10 mouse cellular contexts compared by ENCODE assay signal in the genomic region with DNA sequence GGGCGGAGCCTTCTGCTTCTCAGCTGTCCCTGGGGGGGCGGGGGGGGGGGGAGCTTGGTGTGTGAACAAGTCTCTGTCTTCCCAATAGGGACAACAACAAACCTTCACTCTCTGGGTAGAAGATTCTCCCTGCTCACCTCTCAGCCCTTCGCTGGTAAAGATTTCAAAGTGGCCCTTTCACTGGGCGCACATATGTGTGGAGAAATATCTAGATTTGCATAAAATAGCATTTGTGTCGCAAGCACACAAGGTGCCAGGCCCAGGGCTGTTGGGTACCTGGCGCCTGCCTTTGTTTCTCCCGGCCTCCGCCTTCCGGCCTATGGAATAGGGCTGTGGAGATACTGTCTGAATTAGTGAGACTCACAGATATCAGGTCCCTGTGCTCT. TPM values are rescaled to one million over a fixed set of nuclear protein-coding genes. Genes with fewer than 3 reads are reported as not detected.
DNase-seq lines count a peak whose midpoint lies in the region; ATAC-seq and TF ChIP-seq lines count a peak whose summit lies in the region.
"Had no signal": no experiment of that assay in that cellular context is flagged by ENCODE, and none has a peak within 500 bp of the region (broad histone marks: within the 10 kb centered on the region; RNA-seq: fewer than 3 reads in every experiment).

No protein-coding gene starts in this region.

- intact Hi-C loops in left cerebral cortex, adult 2 months (cut with DNase I) = no loop called here

- no peak for ATAC-seq in forebrain, embryonic 15.5 days (replicated peaks)
- ATAC-seq in kidney, embryonic 15.5 days (replicated peaks; ENCODE audit: low FRiP score) = peak; percentile 34; the same call in 1 of the 2 replicates
- ATAC-seq in limb, embryonic 12.5 days (ENCODE audit: insufficient number of reproducible peaks, insufficient read depth, low FRiP score, low TSS enrichment, low read depth) = no peak

- peaks cover 36% of the 10 kb centered on the region for H3K36me3 ChIP-seq in forebrain, embryonic 10.5 days (replicated peaks)
- peaks cover 13% of the 10 kb centered on the region for H3K36me3 ChIP-seq in forebrain, embryonic 15.5 days
- peaks cover 29% of the 10 kb centered on the region for H3K36me3 ChIP-seq in kidney, embryonic 15.5 days
- peaks cover 26 to 50% of the 10 kb centered on the region in 2 experiments for H3K36me3 ChIP-seq in CH12.LX (replicated peaks in 1 of 2; ENCODE audit: control insufficient read depth in 1 of 2, insufficient read depth in 1 of 2, low read length in 1 of 2)
- peaks cover 32% of the 10 kb centered on the region for H3K36me3 ChIP-seq in limb, embryonic 12.5 days

- H3K9ac ChIP-seq in forebrain, embryonic 15.5 days (replicated peaks) = no peak overlapping the region
- H3K9ac ChIP-seq in kidney, embryonic 15.5 days = no peak overlapping the region
- peak overlapping the region; percentile 47 for H3K9ac ChIP-seq in CH12.LX (ENCODE audit: insufficient read depth, low read depth)
- no peak overlapping the region for H3K9ac ChIP-seq in limb, embryonic 12.5 days (replicated peaks)

- H3K9me3 ChIP-seq in forebrain, embryonic 10.5 days = peaks cover 4% of the 10 kb centered on the region
- H3K9me3 ChIP-seq in forebrain, embryonic 15.5 days = no peaks in the 10 kb centered on the region
- H3K9me3 ChIP-seq in kidney, embryonic 15.5 days (replicated peaks) = 0 out of 2 replicates have a peak, but pooled peaks cover 3% of the 10 kb centered on the region
- H3K9me3 ChIP-seq in CH12.LX (replicated peaks; ENCODE audit: low read length) = peaks cover 4% of the 10 kb centered on the region
- H3K9me3 ChIP-seq in limb, embryonic 12.5 days = peaks cover 4% of the 10 kb centered on the region

- H3K79me2 ChIP-seq in CH12.LX (replicated peaks; ENCODE audit: control insufficient read depth, extremely low read depth, insufficient read depth, poor library complexity, severe bottlenecking) = no peaks in the 10 kb centered on the region

- 78% methylated on average over 9 of the region's 9 CpGs for WGBS in forebrain, embryonic 10.5 days
- 78% methylated on average over 9 of the region's 9 CpGs for WGBS in forebrain, embryonic 15.5 days
- 72% methylated on average over 9 of the region's 9 CpGs for WGBS in kidney, embryonic 15.5 days
- WGBS in limb, embryonic 12.5 days = 72% methylated on average over 9 of the region's 9 CpGs

- TF ChIP-seq CTCF in CH12.LX (conservative IDR thresholded peaks at IDR 0.05 in 1 of 2, IDR thresholded peaks at IDR 0.05 in 1 of 2; ENCODE audit: low read depth in 2 of 2, low read length in 2 of 2) = no peak
- TF ChIP-seq CTCF in left cerebral cortex, adult 2 months (IDR thresholded peaks at IDR 0.05) = no peak

- TF ChIP-seq EP300 in CH12.LX (IDR thresholded peaks at IDR 0.05; ENCODE audit: low read length) = no peak

- H3K4me3 ChIP-seq in forebrain, embryonic 10.5 days = no peak overlapping the region
- no peak overlapping the region for H3K4me3 ChIP-seq in forebrain, embryonic 15.5 days
- H3K4me3 ChIP-seq in kidney, embryonic 15.5 days (replicated peaks) = no peak overlapping the region
- H3K4me3 ChIP-seq in CH12.LX (replicated peaks in 1 of 3; ENCODE audit: low read depth in 2 of 3, low read length in 2 of 3, poor library complexity in 1 of 3) = peak overlapping the region in 1 of 3 experiments; percentile 10
- no peak overlapping the region for H3K4me3 ChIP-seq in limb, embryonic 12.5 days (replicated peaks)
- H3K4me3 ChIP-seq in left cerebral cortex, adult 2 months = no peak overlapping the region

- no peak for DNase-seq in forebrain, embryonic 10.5 days (ENCODE audit: extremely low spot score, low spot score)
- no peak for DNase-seq in kidney, adult 11 months
- no peak for DNase-seq in CH12.LX (ENCODE audit: extremely low read depth)
- no peak for DNase-seq in left cerebral cortex, adult 2 months (ENCODE audit: extremely low spot score in 1 of 2, low spot score in 2 of 2)
- DNase-seq in left cerebral cortex, adult 9 months (ENCODE audit: low spot score in 2 of 2) = no peak
- DNase-seq: adrenal gland, postnatal 25 days; lung, adult 2 months had no signal

- dilution Hi-C loops in CH12.LX (cut with MboI; ENCODE audit: extremely low pct_ligation_motif_present, extremely low pct_unique_long_range_greater_than_20kb, low sequenced_read_pairs) = no loop called here

- H3K27me3 ChIP-seq in forebrain, embryonic 10.5 days (ENCODE audit: poor library complexity, severe bottlenecking) = no peaks in the 10 kb centered on the region
- H3K27me3 ChIP-seq in forebrain, embryonic 15.5 days = no peaks in the 10 kb centered on the region
- H3K27me3 ChIP-seq in kidney, embryonic 15.5 days = no peaks in the 10 kb centered on the region
- H3K27me3 ChIP-seq in CH12.LX (replicated peaks) = no peaks in the 10 kb centered on the region
- no peaks in the 10 kb centered on the region for H3K27me3 ChIP-seq in limb, embryonic 12.5 days

- H3K27ac ChIP-seq in forebrain, embryonic 10.5 days = peak overlapping the region; percentile 53
- no peak overlapping the region for H3K27ac ChIP-seq in forebrain, embryonic 15.5 days (replicated peaks)
- peak overlapping the region; percentile 91 for H3K27ac ChIP-seq in kidney, embryonic 15.5 days
- peak overlapping the region; percentile 97 for H3K27ac ChIP-seq in CH12.LX (ENCODE audit: insufficient read depth, low read depth)
- H3K27ac ChIP-seq in limb, embryonic 12.5 days = peak overlapping the region; percentile 54
- no peak overlapping the region for H3K27ac ChIP-seq in left cerebral cortex, adult 2 months

- H3K4me1 ChIP-seq in forebrain, embryonic 10.5 days = peaks cover 11% of the 10 kb centered on the region
- H3K4me1 ChIP-seq in forebrain, embryonic 15.5 days = no peaks in the 10 kb centered on the region
- H3K4me1 ChIP-seq in kidney, embryonic 15.5 days = peaks cover 17% of the 10 kb centered on the region
- peaks cover 39 to 78% of the 10 kb centered on the region in 2 experiments for H3K4me1 ChIP-seq in CH12.LX (ENCODE audit: control insufficient read depth in 1 of 2, insufficient read depth in 2 of 2)
- H3K4me1 ChIP-seq in limb, embryonic 12.5 days (replicated peaks) = peaks cover 9% of the 10 kb centered on the region; the same call in 1 of the 2 replicates

- no peak for TF ChIP-seq RAD21 in CH12.LX (IDR thresholded peaks at IDR 0.05; ENCODE audit: low read depth, low read length)

- no peak overlapping the region for H3K4me2 ChIP-seq in forebrain, embryonic 15.5 days (replicated peaks)
- no peak overlapping the region for H3K4me2 ChIP-seq in kidney, embryonic 15.5 days
- H3K4me2 ChIP-seq in CH12.LX (ENCODE audit: insufficient read depth, low read depth, poor library complexity, severe bottlenecking) = peak overlapping the region; percentile 58
- H3K4me2 ChIP-seq in limb, embryonic 12.5 days = no peak overlapping the region

- TF ChIP-seq POLR2A in CH12.LX (IDR thresholded peaks at IDR 0.05; ENCODE audit: low read depth, low read length) = 0 out of 2 replicates have a peak, but pooled peaks have one; percentile 15

- in situ Hi-C loops in CH12.LX (cut with MboI; ENCODE audit: low pct_ligation_motif_present, low pct_unique_long_range_greater_than_20kb, low sequenced_read_pairs) = loop anchor here (25.0 kb wide), 1 partner anchor 450 kb away; the partner anchor contains the start of genes Cd79b and Gh

RNA-seq across cellular contexts. Expression of gene Milr1, which starts 11.8 kb away (rescaled TPM):
- 0.81 and 1.00 TPM in 2 replicates for polyA plus RNA-seq in forebrain, embryonic 10.5 days (2016; fragmentation: Nextera tagmentation; extraction: Ambion mirVana)
- polyA plus RNA-seq in forebrain, embryonic 15.5 days (2015; fragmentation: Nextera tagmentation; extraction: Ambion mirVana) = 0.52 and 1.2 TPM in 2 replicates
- polyA plus RNA-seq in kidney, embryonic 15.5 days (2015; fragmentation: Nextera tagmentation; extraction: Ambion mirVana) = 1.0 and 1.7 TPM in 2 replicates
- 22.0 and 28.1 TPM in 2 replicates for total RNA-seq in CH12.LX (2012; rRNA removed)
- 41.2 and 50.1 TPM in 2 replicates for total RNA-seq in CH12.LX (2014; rRNA removed)
- 33.1 and 35.4 TPM in 2 replicates for polyA plus RNA-seq in CH12.LX (2012; ENCODE audit: insufficient read length, low read depth)
- polyA plus RNA-seq in limb, embryonic 12.5 days (2016; fragmentation: Nextera tagmentation; extraction: Ambion mirVana) = 0.66 and 1.0 TPM in 2 replicates
- under 1 TPM in 1 of 2 experiments, not detected in 1; 0.44 TPM for total RNA-seq in left cerebral cortex, adult 2 months (2021)

RNA-seq across cellular contexts. Expression of gene Pecam1, which starts 12.4 kb away (rescaled TPM):
- 16.0 and 16.9 TPM in 2 replicates for polyA plus RNA-seq in forebrain, embryonic 10.5 days (2016; fragmentation: Nextera tagmentation; extraction: Ambion mirVana)
- polyA plus RNA-seq in forebrain, embryonic 15.5 days (2015; fragmentation: Nextera tagmentation; extraction: Ambion mirVana) = 12.1 and 14.3 TPM in 2 replicates
- polyA plus RNA-seq in kidney, embryonic 15.5 days (2015; fragmentation: Nextera tagmentation; extraction: Ambion mirVana) = 59.3 and 66.5 TPM in 2 replicates
- 19.2 and 22.3 TPM in 2 replicates for total RNA-seq in CH12.LX (2012; rRNA removed)
- 18.4 and 20.4 TPM in 2 replicates for total RNA-seq in CH12.LX (2014; rRNA removed)
- polyA plus RNA-seq in CH12.LX (2012; ENCODE audit: insufficient read length, low read depth) = 18.9 and 19.2 TPM in 2 replicates
- 23.6 and 27.0 TPM in 2 replicates for polyA plus RNA-seq in limb, embryonic 12.5 days (2016; fragmentation: Nextera tagmentation; extraction: Ambion mirVana)
- 10 to 100 TPM; 17.3 to 22.0 TPM for total RNA-seq in left cerebral cortex, adult 2 months (2021)

RNA-seq across cellular contexts. Expression of gene Polg2, which starts 16.5 kb away (rescaled TPM):
- polyA plus RNA-seq in forebrain, embryonic 10.5 days (2016; fragmentation: Nextera tagmentation; extraction: Ambion mirVana) = 10.1 and 10.9 TPM in 2 replicates
- 9.9 and 11.0 TPM in 2 replicates for polyA plus RNA-seq in forebrain, embryonic 15.5 days (2015; fragmentation: Nextera tagmentation; extraction: Ambion mirVana)
- polyA plus RNA-seq in kidney, embryonic 15.5 days (2015; fragmentation: Nextera tagmentation; extraction: Ambion mirVana) = 10.2 and 12.1 TPM in 2 replicates
- 12.5 and 13.3 TPM in 2 replicates for total RNA-seq in CH12.LX (2012; rRNA removed)
- total RNA-seq in CH12.LX (2014; rRNA removed) = 12.3 and 15.3 TPM in 2 replicates
- polyA plus RNA-seq in CH12.LX (2012; ENCODE audit: insufficient read length, low read depth) = 11.5 and 12.1 TPM in 2 replicates
- 14.8 and 15.0 TPM in 2 replicates for polyA plus RNA-seq in limb, embryonic 12.5 days (2016; fragmentation: Nextera tagmentation; extraction: Ambion mirVana)
- 1 to 10 TPM; 3.2 to 4.2 TPM for total RNA-seq in left cerebral cortex, adult 2 months (2021)

RNA-seq across cellular contexts. Expression of gene Ddx5, which starts 26.2 kb away (rescaled TPM):
- polyA plus RNA-seq in forebrain, embryonic 10.5 days (2016; fragmentation: Nextera tagmentation; extraction: Ambion mirVana) = 311 and 330 TPM in 2 replicates
- polyA plus RNA-seq in forebrain, embryonic 15.5 days (2015; fragmentation: Nextera tagmentation; extraction: Ambion mirVana) = 512 and 520 TPM in 2 replicates
- polyA plus RNA-seq in kidney, embryonic 15.5 days (2015; fragmentation: Nextera tagmentation; extraction: Ambion mirVana) = 344 and 366 TPM in 2 replicates
- 269 and 351 TPM in 2 replicates for total RNA-seq in CH12.LX (2012; rRNA removed)
- 505 and 574 TPM in 2 replicates for total RNA-seq in CH12.LX (2014; rRNA removed)
- 1,169 and 1,328 TPM in 2 replicates for polyA plus RNA-seq in CH12.LX (2012; ENCODE audit: insufficient read length, low read depth)
- polyA plus RNA-seq in limb, embryonic 12.5 days (2016; fragmentation: Nextera tagmentation; extraction: Ambion mirVana) = 420 and 426 TPM in 2 replicates
- 100 to 1,000 TPM; 652 to 679 TPM for total RNA-seq in left cerebral cortex, adult 2 months (2021)

RNA-seq across cellular contexts. Expression of gene Cep95, which starts 26.3 kb away (rescaled TPM):
- 18.7 and 20.0 TPM in 2 replicates for polyA plus RNA-seq in forebrain, embryonic 10.5 days (2016; fragmentation: Nextera tagmentation; extraction: Ambion mirVana)
- 20.5 and 21.2 TPM in 2 replicates for polyA plus RNA-seq in forebrain, embryonic 15.5 days (2015; fragmentation: Nextera tagmentation; extraction: Ambion mirVana)
- polyA plus RNA-seq in kidney, embryonic 15.5 days (2015; fragmentation: Nextera tagmentation; extraction: Ambion mirVana) = 21.7 and 22.0 TPM in 2 replicates
- total RNA-seq in CH12.LX (2012; rRNA removed) (17.2 and 17.5 TPM in 2 replicates), CH12.LX (2014; rRNA removed) (21.7 and 24.4 TPM in 2 replicates)
- 19.3 and 25.3 TPM in 2 replicates for polyA plus RNA-seq in CH12.LX (2012; ENCODE audit: insufficient read length, low read depth)
- polyA plus RNA-seq in limb, embryonic 12.5 days (2016; fragmentation: Nextera tagmentation; extraction: Ambion mirVana) = 27.3 and 30.4 TPM in 2 replicates
- 10 to 100 TPM; 12.6 to 15.1 TPM for total RNA-seq in left cerebral cortex, adult 2 months (2021)

Comparison
In these comparisons a context has a peak if more than half of its experiments do, and no peak if none do; other contexts are left out.
1. H3K27ac ChIP-seq: peak in forebrain, embryonic 10.5 days (single experiment), kidney, embryonic 15.5 days (single experiment), CH12.LX (single experiment) and limb, embryonic 12.5 days (single experiment); none in forebrain, embryonic 15.5 days (single experiment) and left cerebral cortex, adult 2 months (single experiment).
2. RNA of gene Milr1, which starts 11.8 kb away (polyA plus RNA-seq): 33.1 to 35.4 TPM in CH12.LX; 1.0 to 1.7 TPM in kidney, embryonic 15.5 days, 0.81 to 1.00 TPM in forebrain, embryonic 10.5 days, 0.66 to 1.0 TPM in limb, embryonic 12.5 days and 0.52 to 1.2 TPM in forebrain, embryonic 15.5 days; every median in the first group is over 10 times any median in the second.